In genomic region chr8:119885612-119886011, GRCm38 (mm10) we compare ENCODE assay signal across 8 mouse cellular contexts. TPM values are rescaled to one million over a fixed set of nuclear protein-coding genes. Genes with fewer than 3 reads are reported as not detected.
DNase-seq lines count a peak whose midpoint lies in the region; ATAC-seq and TF ChIP-seq lines count a peak whose summit lies in the region.
"Had no signal": no experiment of that assay in that cellular context is flagged by ENCODE, and none has a peak within 500 bp of the region (broad histone marks: within the 10 kb centered on the region; RNA-seq: fewer than 3 reads in every experiment).

No protein-coding gene starts in this region.

- no peaks in the 10 kb centered on the region for H3K27me3 ChIP-seq in ES-Bruce4 (ENCODE audit: control insufficient read depth, insufficient read depth, low read length, poor library complexity, severe bottlenecking)
- no peaks in the 10 kb centered on the region for H3K27me3 ChIP-seq in intestine, postnatal 0 days (replicated peaks; ENCODE audit: control insufficient read depth, insufficient read depth, low read length)
- no peaks in the 10 kb centered on the region for H3K27me3 ChIP-seq in liver, postnatal 0 days (ENCODE audit: insufficient read depth, low read length)

- no peak for TF ChIP-seq EP300 in ES-Bruce4 (IDR thresholded peaks at IDR 0.05; ENCODE audit: insufficient read depth, low read depth, low read length)
- TF ChIP-seq EP300 in liver, postnatal 0 days (IDR thresholded peaks at IDR 0.05; ENCODE audit: low read depth): no peak

- H3K4me3 ChIP-seq in ES-Bruce4 (ENCODE audit: low read depth, low read length): no peak overlapping the region
- H3K4me3 ChIP-seq in gastrocnemius, adult 2 months: no peak overlapping the region
- no peak overlapping the region for H3K4me3 ChIP-seq in intestine, postnatal 0 days (ENCODE audit: low read depth, low read length)
- H3K4me3 ChIP-seq in liver, postnatal 0 days (ENCODE audit: low read depth, low read length): no peak overlapping the region
- H3K4me3 ChIP-seq: limb, embryonic 13.5 days had no signal

- H3K27ac ChIP-seq in ES-Bruce4 (ENCODE audit: insufficient read depth, low read length): peak overlapping the region; percentile 20; the same call in 1 of the 2 replicates
- H3K27ac ChIP-seq in gastrocnemius, adult 2 months: peak overlapping the region; percentile 40; the same call in 1 of the 2 replicates
- no peak overlapping the region for H3K27ac ChIP-seq in intestine, postnatal 0 days (ENCODE audit: low read depth, low read length)
- H3K27ac ChIP-seq in liver, postnatal 0 days (ENCODE audit: low read depth): peak overlapping the region; percentile 58
- H3K27ac ChIP-seq: limb, embryonic 13.5 days had no signal

- H3K4me1 ChIP-seq in ES-Bruce4 (ENCODE audit: control insufficient read depth, insufficient read depth, low read length): no peaks in the 10 kb centered on the region
- H3K4me1 ChIP-seq in intestine, postnatal 0 days (replicated peaks; ENCODE audit: control insufficient read depth, insufficient read depth, low read length): no peaks in the 10 kb centered on the region
- peaks cover 7% of the 10 kb centered on the region for H3K4me1 ChIP-seq in liver, postnatal 0 days (ENCODE audit: insufficient read depth)

- H3K9ac ChIP-seq in ES-Bruce4 (ENCODE audit: low read depth, poor library complexity, severe bottlenecking): no peak overlapping the region
- no peak overlapping the region for H3K9ac ChIP-seq in intestine, postnatal 0 days (ENCODE audit: low read depth, low read length)
- H3K9ac ChIP-seq in liver, postnatal 0 days (replicated peaks): 0 out of 2 replicates have a peak overlapping the region, but pooled peaks have one; percentile 6
- H3K9ac ChIP-seq: limb, embryonic 13.5 days had no signal

- intact Hi-C loops in gastrocnemius, adult 2 months (cut with DNase I): loop anchor here (5.0 kb wide), 1 partner anchor 42 kb away; no protein-coding TSS in a partner anchor

- H3K9me3 ChIP-seq in ES-Bruce4 (replicated peaks; ENCODE audit: control insufficient read depth, insufficient read depth, low read length, poor library complexity, severe bottlenecking): no peaks in the 10 kb centered on the region
- no peaks in the 10 kb centered on the region for H3K9me3 ChIP-seq in intestine, postnatal 0 days (ENCODE audit: control insufficient read depth)
- no peaks in the 10 kb centered on the region for H3K9me3 ChIP-seq in liver, postnatal 0 days (ENCODE audit: low read length)
- H3K9me3 ChIP-seq: limb, embryonic 13.5 days had no signal

- ATAC-seq in intestine, postnatal 0 days: peak; percentile 87
- ATAC-seq in liver, postnatal 0 days: peak; percentile 95
- no peak for ATAC-seq in inflammation-experienced regulatory T-cells, adult 6 months

- WGBS in intestine, postnatal 0 days: 14% methylated on average over 3 of the region's 3 CpGs
- WGBS in liver, postnatal 0 days (ENCODE audit: insufficient replicate concordance): 39% methylated on average over 3 of the region's 3 CpGs

- TF ChIP-seq CTCF in ES-Bruce4 (IDR thresholded peaks at IDR 0.05; ENCODE audit: low read depth, low read length): no peak
- no peak for TF ChIP-seq CTCF in gastrocnemius, adult 2 months (IDR thresholded peaks at IDR 0.05)
- TF ChIP-seq CTCF in intestine, postnatal 0 days (IDR thresholded peaks at IDR 0.05; ENCODE audit: low read depth): no peak
- no peak for TF ChIP-seq CTCF in liver, postnatal 0 days (IDR thresholded peaks at IDR 0.05; ENCODE audit: low read depth)

- 0 out of 2 replicates have a peak overlapping the region, but pooled peaks have one; percentile 1 for H3K4me2 ChIP-seq in intestine, postnatal 0 days (replicated peaks; ENCODE audit: low read depth)
- 0 out of 2 replicates have a peak overlapping the region, but pooled peaks have one; percentile 1 for H3K4me2 ChIP-seq in liver, postnatal 0 days (ENCODE audit: low read depth, low read length)
- H3K4me2 ChIP-seq: limb, embryonic 13.5 days had no signal

- no peaks in the 10 kb centered on the region for H3K36me3 ChIP-seq in ES-Bruce4 (ENCODE audit: control insufficient read depth, insufficient read depth, low read length, poor library complexity, severe bottlenecking)
- H3K36me3 ChIP-seq in intestine, postnatal 0 days (ENCODE audit: control insufficient read depth, insufficient read depth): no peaks in the 10 kb centered on the region
- no peaks in the 10 kb centered on the region for H3K36me3 ChIP-seq in liver, postnatal 0 days (replicated peaks; ENCODE audit: insufficient read depth, low read length)
- H3K36me3 ChIP-seq: limb, embryonic 13.5 days had no signal

- TF ChIP-seq POLR2A in ES-Bruce4 (IDR thresholded peaks at IDR 0.05; ENCODE audit: insufficient read depth, low read length): no peak

- DNase-seq in adrenal gland, adult 2 months: peak; percentile 87
- peak; percentile 66 for DNase-seq in gastrocnemius, adult 2 months
- DNase-seq in liver, postnatal 0 days: peak; percentile 59
- no peak for DNase-seq in layer of hippocampus, adult 18-20 months (ENCODE audit: low spot score in 2 of 2)

RNA-seq across cellular contexts. Expression of gene Klhl36, which starts 23.5 kb away (rescaled TPM):
- 3.0 and 3.2 TPM in 2 replicates for polyA plus RNA-seq in ES-Bruce4 (2011; ENCODE audit: insufficient read depth, insufficient read length, low read depth, missing spikeins)
- 10 to 100 TPM in 1 of 2 experiments, 1 to 10 TPM in 1; 4.3 to 11.3 TPM for total RNA-seq in adrenal gland, adult 2 months (2021)
- polyA plus RNA-seq in adrenal gland, adult 2 months (2012; rRNA removed): 19.8 and 25.5 TPM in 2 replicates
- 1 to 10 TPM in 1 of 2 experiments, under 1 TPM in 1; 0.71 to 1.1 TPM for total RNA-seq in gastrocnemius, adult 2 months (2021)
- polyA plus RNA-seq in intestine, postnatal 0 days (2015; fragmentation: Nextera tagmentation; extraction: Ambion mirVana): 7.3 and 7.4 TPM in 2 replicates
- 4.3 and 4.9 TPM in 2 replicates for polyA plus RNA-seq in liver, postnatal 0 days (2015; fragmentation: Nextera tagmentation; extraction: Ambion mirVana)
- polyA plus RNA-seq in inflammation-experienced regulatory T-cells, adult 6 months (2017; shearing (Covaris generic)): 1 to 10 TPM; 6.8 to 8.0 (median 7.1) TPM
- total RNA-seq in layer of hippocampus, adult 18-20 months (2021): 1 to 10 TPM; 8.1 to 8.6 TPM

RNA-seq across cellular contexts. Expression of gene Usp10, which starts 24.5 kb away (rescaled TPM):
- polyA plus RNA-seq in ES-Bruce4 (2011; ENCODE audit: insufficient read depth, insufficient read length, low read depth, missing spikeins): 322 and 385 TPM in 2 replicates
- total RNA-seq in adrenal gland, adult 2 months (2021): 100 to 1,000 TPM in 1 of 2 experiments, 10 to 100 TPM in 1; 93.9 to 133 TPM
- 64.7 and 96.5 TPM in 2 replicates for polyA plus RNA-seq in adrenal gland, adult 2 months (2012; rRNA removed)
- 10 to 100 TPM; 56.9 to 73.9 TPM for total RNA-seq in gastrocnemius, adult 2 months (2021)
- polyA plus RNA-seq in intestine, postnatal 0 days (2015; fragmentation: Nextera tagmentation; extraction: Ambion mirVana): 37.1 and 41.2 TPM in 2 replicates
- 44.1 and 46.5 TPM in 2 replicates for polyA plus RNA-seq in liver, postnatal 0 days (2015; fragmentation: Nextera tagmentation; extraction: Ambion mirVana)
- 10 to 100 TPM; 37.4 to 55.0 (median 43.9) TPM for polyA plus RNA-seq in inflammation-experienced regulatory T-cells, adult 6 months (2017; shearing (Covaris generic))
- total RNA-seq in layer of hippocampus, adult 18-20 months (2021): 10 to 100 TPM; 88.3 to 89.2 TPM

RNA-seq across cellular contexts. Expression of gene Gm20388, which starts 25.0 kb away (rescaled TPM):
- polyA plus RNA-seq in ES-Bruce4 (2011; ENCODE audit: insufficient read depth, insufficient read length, low read depth, missing spikeins): 28.1 and 32.5 TPM in 2 replicates
- 1 to 10 TPM; 5.9 to 9.9 TPM for total RNA-seq in adrenal gland, adult 2 months (2021)
- 43.6 and 50.1 TPM in 2 replicates for polyA plus RNA-seq in adrenal gland, adult 2 months (2012; rRNA removed)
- 10 to 100 TPM in 1 of 2 experiments, 1 to 10 TPM in 1; 6.1 to 15.0 TPM for total RNA-seq in gastrocnemius, adult 2 months (2021)
- not detected in 2 replicates for polyA plus RNA-seq in intestine, postnatal 0 days (2015; fragmentation: Nextera tagmentation; extraction: Ambion mirVana)
- not detected in 2 replicates for polyA plus RNA-seq in liver, postnatal 0 days (2015; fragmentation: Nextera tagmentation; extraction: Ambion mirVana)
- polyA plus RNA-seq in inflammation-experienced regulatory T-cells, adult 6 months (2017; shearing (Covaris generic)): 10 to 100 TPM; 10.8 to 14.1 (median 11.8) TPM
- total RNA-seq in layer of hippocampus, adult 18-20 months (2021): 10 to 100 TPM in 1 of 2 experiments, not detected in 1; 10.7 TPM

RNA-seq across cellular contexts. Expression of gene Cotl1, which starts 45.3 kb away (rescaled TPM):
- 106 and 111 TPM in 2 replicates for polyA plus RNA-seq in ES-Bruce4 (2011; ENCODE audit: insufficient read depth, insufficient read length, low read depth, missing spikeins)
- total RNA-seq in adrenal gland, adult 2 months (2021): 10 to 100 TPM; 45.4 to 50.4 TPM
- 156 TPM in 2 replicates for polyA plus RNA-seq in adrenal gland, adult 2 months (2012; rRNA removed)
- 1 to 10 TPM; 3.2 to 7.4 TPM for total RNA-seq in gastrocnemius, adult 2 months (2021)
- 166 and 169 TPM in 2 replicates for polyA plus RNA-seq in intestine, postnatal 0 days (2015; fragmentation: Nextera tagmentation; extraction: Ambion mirVana)
- 28.5 and 28.8 TPM in 2 replicates for polyA plus RNA-seq in liver, postnatal 0 days (2015; fragmentation: Nextera tagmentation; extraction: Ambion mirVana)
- polyA plus RNA-seq in inflammation-experienced regulatory T-cells, adult 6 months (2017; shearing (Covaris generic)): 100 to 1,000 TPM; 181 to 242 (median 218) TPM
- 100 to 1,000 TPM; 151 to 155 TPM for total RNA-seq in layer of hippocampus, adult 18-20 months (2021)

Comparison
In these comparisons a context has a peak if more than half of its experiments do, and no peak if none do; other contexts are left out.
1. DNase-seq: peak in adrenal gland, adult 2 months (single experiment), gastrocnemius, adult 2 months (single experiment) and liver, postnatal 0 days (single experiment); none in layer of hippocampus, adult 18-20 months (0 of 2).
2. RNA of gene Gm20388, which starts 25.0 kb away (polyA plus RNA-seq): 43.6 to 50.1 TPM in adrenal gland, adult 2 months, 28.1 to 32.5 TPM in ES-Bruce4 and 10.8 to 14.1 TPM in inflammation-experienced regulatory T-cells, adult 6 months; not detected in intestine, postnatal 0 days and not detected in liver, postnatal 0 days; every median in the first group is over 10 times any median in the second.